Mouse (Mus musculus) layer of hippocampus, postnatal 10 days (tissue): Measurements from ENCODE around the gene Agr3. TPM values are rescaled to one million over a fixed set of nuclear protein-coding genes. Genes with fewer than 3 reads are reported as not detected.

Source experiments
- DNase-seq, 2 experiments: peaks; one replicate each; pipeline ENCODE4 v3.0.0; 2021; ENCODE audit warnings: low spot score in 2 of 2
- long read RNA-seq: library from polyadenylated mRNA; stranded (forward); transcript quantifications from one replicate; pipeline ENCODE4 v2.0.0, GENCODE M21; 2023
- total RNA-seq, 2 experiments: library from RNA; stranded (reverse); gene quantifications; 2 replicates each; pipeline ENCODE4 v1.2.3; 2021

The Agr3 gene
- total RNA-seq: not detected
- long read RNA-seq: 0 reads

DNA sequence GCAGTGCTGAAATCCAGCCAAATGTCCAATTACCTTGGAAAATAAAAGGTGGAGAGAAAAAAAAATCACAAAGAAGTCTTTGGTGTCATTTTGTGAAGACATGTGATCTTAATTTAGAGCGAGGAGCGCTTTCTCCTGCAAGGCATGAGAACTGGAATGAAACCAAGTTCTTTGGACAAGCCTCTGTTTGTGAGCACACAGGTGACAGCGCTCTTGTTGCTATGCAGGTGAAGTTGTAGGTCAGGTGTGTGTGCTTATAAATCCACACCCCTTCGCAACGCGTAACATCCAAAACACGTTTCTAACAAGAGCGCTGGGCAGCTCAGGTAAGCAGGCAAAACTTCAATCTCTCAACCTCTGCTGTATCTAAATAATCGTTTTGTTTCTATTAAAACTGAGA, at the start of gene Agr3:
Agr3 (plus strand) TSS at position 219 of the 400 bp plus-strand sequence.
- no peak for DNase-seq

DNA sequence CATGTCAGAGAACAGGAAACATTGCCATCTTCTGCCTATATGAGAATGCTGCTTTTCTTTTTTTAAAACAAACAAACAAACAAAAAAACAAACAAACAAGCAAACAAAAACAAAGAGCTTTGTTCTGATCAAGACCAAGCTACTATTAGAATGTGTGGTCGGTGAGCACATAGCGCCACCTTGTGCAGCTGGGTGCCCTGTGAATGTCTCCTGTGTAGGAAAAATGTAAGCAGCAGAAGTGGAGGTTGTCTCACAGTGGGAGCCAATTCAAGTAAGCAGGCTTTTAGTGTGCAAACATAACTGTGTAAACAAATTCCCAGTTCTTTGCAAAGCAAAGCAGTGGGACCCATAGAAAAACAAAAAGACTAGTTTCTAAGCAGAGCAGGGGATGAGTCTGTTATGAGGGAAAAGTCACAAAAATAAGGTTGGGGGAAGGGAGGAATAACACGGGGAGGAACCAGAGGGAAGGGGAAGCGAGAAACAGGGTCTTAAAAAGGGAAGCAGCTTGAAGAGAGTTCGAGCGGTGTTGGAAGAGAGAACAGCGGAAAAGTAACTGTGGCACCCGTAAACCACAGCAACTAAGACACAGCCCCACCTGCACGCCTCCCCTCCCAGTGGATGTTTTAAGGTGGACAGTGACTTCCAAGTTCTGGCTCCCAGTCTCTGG, 40.4 kb upstream of the Agr3 start:
- DNase-seq: peak; percentile 36 to 62

DNA sequence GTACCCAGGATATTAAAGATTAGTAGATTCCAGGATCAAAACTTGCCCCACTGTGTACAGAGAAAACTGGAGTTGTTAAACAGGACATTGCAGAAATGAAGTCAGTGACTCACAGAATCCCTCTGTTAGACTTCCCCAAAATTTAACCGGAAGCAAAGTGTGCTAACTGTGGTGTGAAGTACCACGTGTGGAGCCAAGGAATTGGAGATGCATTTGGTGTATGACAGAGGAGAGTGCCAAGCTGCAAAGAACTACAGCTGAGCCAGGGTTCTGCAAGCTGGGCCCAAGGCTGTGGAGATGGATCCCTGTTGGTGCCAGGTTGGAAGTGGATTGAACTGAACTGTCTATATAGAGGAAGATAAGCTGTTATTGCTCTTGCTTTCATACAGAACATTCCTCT, 36.0 kb upstream of the Agr3 start:
- DNase-seq: no peak

DNA sequence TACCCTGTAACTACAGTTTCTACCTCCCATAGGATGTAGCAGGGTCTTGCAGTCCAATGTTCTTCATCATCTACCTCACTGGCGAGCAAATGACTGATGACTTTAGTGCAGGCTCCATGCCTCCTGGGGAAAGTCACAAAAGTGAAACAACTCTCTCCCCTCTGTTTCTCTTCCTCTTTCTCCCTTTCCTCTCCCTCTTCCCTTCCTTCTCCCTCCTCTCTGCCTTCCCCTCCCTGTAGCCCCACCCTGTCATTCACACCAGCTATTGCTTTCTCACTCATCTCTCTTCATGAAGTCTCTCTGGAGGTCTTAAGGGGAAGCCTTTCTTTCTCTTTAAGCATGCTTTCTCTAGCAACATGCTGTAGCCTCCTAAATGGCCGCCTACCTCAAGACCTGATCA, 34.7 kb upstream of the Agr3 start:
- DNase-seq: no peak

DNA sequence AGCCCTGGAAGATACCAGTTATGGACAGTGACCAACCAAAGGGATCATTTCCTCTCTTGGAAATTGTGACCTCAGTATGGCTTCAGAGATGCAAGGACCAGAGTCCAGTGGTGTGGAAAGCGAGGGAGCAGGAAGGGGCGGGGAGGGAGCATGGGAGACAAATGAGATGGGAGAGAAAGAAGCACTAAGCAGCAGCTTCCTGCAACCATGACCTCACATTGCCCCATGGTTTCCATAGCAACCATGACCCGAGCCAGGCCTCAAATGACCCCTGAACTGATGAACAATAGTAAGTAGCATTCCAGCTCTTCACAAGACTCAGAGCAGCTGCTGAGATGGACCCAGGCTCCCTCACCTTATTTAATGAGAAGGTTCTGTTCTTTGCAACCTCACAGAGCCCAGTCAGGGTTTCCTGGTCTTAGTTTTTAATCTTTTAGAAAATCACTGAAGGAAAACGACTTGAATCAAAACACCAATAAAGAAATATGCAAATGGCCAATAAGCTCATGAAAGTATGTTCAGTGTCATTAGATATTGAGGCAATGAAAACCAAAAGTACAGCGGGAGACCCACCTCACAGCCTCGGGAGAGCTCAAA, 31.0 kb upstream of the Agr3 start:
- DNase-seq: no peak

DNA sequence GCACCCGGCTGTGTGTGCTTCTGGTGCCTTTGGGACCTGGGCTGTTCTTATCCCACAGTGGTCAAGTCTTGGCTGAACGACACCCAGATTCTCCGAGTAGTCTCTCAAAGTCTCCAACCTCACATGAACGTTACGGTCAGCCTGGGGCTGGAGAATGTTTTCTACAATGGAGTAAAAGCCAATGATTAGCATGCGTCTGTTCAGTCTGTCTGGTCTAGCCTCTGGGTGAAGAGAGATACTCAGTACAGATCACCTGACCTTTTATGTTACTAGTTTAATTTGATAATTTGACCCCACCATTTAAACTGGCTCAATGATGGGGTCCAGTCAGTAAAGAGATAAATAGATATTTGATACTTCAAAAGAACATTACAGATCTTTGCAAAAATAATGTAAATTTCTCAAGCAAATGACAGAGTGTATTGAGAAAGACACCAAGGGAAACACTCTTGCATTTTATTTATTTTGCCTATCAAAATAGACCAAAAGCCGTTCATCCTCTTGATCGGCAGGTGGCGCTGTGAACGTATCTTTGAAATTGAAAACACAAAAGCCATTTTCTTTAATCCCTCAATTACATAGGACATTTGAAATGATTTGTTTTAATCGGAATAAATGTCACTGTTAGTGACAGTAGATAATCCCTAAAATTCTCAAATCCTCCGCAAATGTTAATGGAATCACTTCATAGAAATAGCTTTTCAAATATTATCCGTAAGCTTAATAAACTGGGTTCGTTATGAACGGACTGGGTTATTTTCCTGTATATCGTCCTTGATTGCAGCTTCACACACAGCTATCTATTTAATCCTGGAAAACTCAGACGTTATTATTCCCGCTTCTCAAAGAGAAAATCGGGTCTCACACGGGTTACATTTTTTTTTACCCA, 29.3 kb upstream of the Agr3 start:
- DNase-seq: peak; percentile 75 to 85

DNA sequence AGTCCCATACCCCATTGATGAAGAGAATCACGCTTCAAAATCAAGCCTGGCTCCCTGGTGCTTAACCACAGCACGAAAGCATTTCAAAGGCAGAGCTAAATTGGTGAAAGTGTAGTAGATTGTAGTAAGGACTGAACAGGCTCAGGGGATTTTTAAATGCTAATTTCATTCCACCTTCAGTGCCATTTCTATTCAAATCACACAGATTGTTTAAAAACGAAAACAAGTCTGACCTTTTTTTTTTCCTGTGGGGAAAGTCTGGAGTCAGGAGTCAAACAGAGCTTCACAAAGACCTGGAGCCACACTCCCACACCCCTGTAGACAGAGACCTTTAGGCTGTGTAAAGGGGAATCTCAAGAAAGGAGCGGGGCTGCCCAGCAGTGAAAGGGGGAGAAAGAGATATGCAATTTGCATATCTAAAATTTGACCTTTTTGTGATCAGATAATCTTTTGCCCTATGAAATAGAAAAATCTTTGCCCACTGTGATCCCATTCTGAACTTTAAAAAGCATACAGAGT, 28.6 kb upstream of the Agr3 start:
- DNase-seq: no peak

DNA sequence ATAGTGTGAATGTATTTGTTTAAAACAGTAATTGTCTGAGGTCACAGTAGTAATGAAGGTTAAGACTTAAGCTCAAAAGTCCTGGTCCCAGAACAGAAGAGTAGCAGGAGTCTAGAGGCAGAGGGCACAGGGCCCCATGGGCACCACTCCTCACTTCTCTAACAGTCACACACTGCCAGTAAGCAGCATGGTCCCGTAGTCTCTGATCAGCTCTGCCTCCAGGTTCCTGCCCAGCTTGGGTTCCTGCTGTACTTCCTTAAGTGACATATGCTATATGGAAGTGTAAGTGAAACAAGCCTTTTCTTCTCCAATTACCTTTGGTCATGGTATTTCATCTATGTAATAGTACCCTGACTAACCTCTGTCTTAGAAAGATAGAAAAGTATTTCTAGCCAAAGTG, 14.8 kb upstream of the Agr3 start:
- no peak for DNase-seq

DNA sequence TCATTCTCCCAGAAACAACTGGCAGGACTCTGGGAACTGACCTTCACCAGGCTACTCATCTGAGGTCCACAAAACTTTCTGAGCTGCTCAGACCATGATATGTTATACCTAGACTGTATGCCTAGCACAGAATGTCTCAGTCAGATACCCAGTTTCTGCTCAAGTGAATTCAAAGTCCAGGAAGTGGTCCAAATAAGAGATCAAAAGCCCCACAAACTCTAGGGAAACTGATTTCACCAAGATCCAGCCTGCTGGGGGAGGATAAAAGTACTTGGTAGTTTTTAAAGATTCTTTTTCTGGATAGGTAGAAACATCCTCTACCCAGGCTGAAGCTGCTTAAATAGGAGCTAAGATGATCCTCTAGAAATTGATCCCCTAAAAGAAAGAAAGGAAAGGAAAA, 9.6 kb upstream of the Agr3 start:
- no peak for DNase-seq

DNA sequence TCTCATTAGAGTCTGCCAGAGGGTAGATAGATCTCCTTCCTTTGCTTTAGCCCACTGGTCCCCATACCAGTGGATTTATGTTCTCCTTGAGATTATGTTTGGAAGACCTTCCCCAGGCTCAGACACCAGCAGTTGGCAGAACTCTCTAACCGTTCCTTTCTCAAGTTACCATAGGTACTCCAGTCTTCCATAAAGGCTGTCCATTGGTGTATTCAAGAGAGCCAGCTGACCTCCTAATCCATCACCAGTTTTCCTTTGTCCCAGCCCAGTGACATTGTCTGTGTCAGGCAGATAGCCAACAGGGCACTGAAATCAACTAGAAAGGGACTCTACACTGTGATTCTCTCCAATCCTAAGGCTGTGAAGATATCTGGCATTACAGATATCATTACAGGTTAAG, 9.0 kb upstream of the Agr3 start:
- DNase-seq: no peak

DNA sequence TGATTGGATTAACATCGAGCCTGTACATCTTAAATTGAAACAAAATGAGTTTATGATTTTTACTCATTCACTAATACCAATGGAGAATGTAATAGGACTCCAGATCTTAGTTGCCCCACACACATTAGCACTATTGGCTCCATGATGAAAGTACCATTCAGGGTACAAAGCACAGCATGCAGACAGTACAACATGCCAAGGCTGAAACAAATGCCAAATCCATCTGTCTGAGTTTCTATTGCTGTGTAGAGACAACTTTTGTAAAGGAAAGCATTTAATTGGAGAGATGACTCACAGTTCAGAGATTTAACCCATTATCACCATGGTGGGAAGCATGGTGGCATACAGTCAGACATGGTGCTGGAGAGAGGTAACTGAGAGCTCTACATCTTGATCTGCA, 7.4 kb upstream of the Agr3 start:
- peak; percentile 19 to 47 for DNase-seq

DNA sequence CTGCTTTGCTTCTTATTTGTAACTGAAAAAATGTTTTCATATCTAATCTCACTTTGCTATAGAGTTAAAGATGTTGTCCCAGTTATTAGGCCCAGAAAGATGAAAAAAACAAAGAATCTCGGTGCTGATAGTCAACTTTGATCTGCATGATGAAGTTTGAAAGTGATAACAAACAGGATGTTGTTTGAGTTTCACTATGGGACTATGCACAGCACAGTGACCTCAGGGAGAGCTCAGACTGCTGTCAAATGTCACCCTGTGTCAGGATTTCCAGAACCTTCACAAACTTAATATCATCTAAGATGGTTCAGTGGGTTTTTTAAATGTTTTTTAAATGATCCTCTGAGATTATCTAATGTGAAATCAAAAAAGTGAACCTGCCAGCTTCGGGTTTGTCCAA, 2.4 kb downstream of the Agr3 start:
- DNase-seq: no peak

DNA sequence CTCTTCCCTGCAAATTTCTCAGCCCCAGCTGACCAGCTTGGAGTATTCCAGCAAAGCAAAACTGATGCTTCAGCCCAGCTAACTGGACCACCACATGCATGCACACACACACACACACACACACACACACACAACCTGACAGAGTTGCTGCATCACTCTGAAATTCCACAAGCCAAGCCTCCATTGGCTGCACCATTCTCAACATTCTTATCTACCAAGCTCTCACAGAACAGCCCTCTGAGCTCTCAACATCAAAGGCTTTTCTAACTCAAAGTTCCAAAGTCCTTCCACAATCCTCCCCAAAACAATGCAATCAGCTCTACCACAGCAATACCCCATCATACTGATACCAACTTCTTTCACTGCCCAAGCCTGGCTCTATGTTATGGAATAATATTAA, 7.4 kb downstream of the Agr3 start:
- DNase-seq: no peak

DNA sequence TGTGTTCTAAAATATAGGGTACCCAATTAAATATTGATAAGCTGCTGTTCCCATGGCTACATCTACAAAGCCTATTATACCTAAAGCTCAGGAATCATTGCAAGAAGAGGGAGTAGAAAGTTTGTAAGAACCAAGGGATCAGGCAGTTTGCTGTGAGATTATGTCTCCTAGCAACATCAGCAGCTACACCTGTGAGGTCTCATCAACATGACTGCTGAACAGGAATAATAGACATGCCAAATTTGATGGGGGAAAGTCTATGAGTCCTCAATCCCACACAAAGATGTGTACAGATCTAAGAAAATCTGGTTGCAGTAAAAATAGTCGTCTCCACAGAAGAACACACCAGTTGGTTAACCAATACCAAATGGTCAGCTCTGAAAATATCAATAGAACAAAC, 26.3 kb downstream of the Agr3 start:
- DNase-seq: no peak

DNA sequence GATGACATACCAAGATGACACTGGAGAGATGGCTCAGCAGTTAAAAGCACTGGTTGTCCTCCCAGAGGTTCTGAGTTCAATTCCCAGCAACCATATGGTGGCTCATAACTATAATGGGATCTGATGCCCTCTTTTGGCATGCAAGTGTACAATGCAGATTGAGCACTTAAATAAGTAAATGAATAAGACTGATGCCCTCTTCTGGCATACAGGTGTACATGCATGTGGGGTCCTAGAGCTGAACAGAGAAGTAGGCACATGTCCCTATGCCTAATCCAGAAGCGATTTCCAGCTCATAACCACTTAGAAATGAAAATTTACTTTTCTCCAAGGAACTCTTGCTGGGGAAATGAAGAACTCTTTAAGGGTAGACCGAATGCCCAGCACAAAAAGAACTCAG, 31.8 kb downstream of the Agr3 start:
- no peak for DNase-seq

DNA sequence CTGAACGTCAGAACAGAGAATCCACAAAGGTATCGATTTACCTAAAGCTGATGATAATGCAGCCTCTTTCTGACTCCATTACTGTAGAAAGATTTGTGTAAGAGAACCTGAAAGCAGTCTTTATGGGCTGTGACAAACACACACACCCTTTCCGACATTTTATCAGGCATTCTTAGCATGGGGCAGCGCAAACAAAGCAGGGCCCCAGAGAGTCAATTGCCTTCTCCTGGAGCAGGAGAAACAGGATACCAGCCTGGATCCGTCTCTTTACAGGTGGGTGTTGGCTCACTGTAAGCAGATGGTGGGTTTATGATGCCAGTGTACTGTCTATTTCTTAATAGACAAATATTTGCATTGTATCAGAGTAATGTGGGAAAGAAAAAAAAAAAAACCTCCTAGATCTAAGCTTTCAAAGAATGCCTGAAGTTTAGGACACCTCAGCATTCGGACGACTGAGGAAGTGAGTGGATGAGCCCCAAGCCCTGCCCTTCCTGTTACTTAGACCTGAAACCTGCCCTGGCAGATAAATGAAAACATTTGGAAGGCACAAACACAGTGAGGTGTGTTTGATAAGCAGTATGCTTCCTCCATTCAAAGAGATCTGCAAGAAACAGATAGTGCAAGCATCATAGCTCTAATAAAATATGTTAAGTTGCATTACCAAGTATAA, 40.8 kb downstream of the Agr3 start:
- no peak for DNase-seq

DNA sequence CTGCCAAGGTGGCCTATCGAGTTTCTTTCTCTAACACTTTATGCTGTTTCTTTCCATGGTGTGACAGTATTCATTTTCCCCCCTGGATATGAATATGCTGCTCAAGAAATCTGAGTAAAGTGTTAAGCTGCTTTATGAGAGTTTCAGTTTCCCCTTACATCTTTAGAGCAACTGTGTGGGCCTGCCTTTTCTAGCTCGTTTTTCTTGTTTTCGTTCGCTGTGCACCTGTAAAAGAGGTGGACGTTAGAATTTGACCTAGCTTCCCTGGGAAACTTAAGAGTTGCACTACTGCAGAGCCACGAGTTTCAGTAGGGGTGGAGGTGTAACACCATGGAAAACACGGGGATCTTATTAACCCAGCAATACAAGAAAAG, 41.3 kb downstream of the Agr3 start:
- DNase-seq: no peak

DNA sequence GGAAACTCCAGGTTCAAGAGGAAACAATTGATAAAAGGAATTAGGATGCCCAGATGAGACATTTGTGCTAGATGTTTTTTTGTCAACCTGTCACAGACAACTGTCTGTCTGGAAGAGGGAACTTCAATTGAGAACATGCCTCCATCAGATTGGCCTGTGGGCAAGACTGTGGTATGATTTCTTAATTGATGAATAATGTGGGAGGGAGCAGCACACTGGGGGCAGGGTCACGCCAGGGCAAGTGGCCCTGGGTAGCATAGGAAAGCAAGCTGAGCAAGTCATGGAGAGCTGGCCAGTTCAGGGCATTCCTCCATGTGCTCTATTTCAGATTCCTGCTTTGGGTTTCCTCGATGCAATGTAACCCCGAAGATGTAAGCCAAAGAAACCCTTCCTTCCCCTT, 50.5 kb downstream of the Agr3 start:
- no peak for DNase-seq

DNA sequence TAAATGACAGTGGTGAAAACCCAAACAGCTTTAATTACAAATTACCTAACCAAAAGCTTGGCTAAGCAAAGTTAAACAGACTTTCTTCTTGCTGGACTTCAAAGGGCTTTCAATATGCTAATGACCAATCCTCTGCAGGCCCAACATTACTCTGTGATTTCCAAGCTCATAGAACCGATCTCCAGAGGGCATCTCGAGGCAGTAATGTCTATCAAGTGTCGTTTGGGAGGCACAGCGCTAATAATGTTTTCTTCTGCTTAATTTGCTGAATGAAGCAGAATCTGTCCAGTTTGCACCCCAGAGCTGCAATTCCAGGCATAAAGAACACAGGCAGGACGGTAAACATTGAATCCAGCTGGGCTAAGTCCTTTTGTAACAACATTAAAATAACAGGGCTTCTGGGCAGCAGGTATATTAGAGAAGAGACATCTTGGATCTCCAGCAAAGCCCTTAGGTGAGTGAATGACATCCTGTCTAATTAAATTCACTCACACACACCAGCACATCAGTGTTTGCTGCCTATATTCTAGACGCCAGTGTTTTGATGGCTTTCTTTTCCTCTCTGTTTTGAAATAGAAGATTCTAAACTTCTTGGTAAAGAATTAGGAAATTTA, 52.3 kb downstream of the Agr3 start:
- DNase-seq: no peak

DNA sequence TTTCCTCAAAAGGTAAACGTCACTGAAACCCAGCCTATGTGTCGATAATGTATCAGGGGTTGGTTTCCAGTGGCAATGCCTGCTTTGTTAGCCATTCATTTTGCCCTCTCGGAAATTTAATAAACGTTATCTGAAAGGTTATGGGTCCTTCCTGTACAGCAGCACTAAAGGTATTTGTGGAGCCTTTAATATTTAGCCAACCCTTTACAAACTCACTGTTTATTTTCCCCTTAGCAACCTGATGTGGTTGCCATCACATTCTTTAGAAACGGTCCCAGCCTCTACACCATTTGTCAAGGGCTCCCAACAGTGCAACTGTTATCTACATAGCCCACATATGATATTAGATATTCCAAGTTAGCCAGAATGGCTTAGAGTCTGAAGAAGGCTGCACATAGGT, 54.2 kb downstream of the Agr3 start:
- no peak for DNase-seq

DNA sequence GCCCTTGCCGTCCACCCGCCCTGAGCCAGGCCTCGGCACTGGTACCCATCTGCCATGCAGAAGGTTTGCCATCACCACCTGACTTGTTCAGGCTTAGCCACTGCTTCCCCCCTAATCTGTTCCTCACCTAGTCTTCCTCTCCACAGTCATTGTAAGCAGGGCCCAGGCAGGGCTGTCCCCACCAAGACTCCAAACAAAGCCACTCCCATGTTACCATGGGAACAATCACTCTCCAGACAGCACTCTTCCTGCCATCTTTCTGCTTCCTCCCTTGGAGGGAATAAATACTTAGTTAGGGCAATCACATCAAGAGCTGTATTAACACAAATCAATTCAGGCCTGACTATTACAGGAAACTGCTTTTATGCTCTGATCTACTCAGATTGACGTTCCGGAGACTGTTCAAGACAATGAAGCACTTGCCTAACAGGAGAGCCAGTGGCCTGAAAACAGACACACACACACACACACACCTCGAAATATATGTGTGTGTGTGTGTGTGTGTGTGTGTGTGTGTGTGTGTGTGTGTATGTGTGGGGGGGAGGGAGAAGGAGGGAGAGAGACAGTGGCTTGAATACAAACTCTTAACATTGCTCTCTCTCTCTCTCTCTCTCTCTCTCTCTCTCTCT, 56.4 kb downstream of the Agr3 start:
- no peak for DNase-seq
